Mouse (Mus musculus) heart, adult 8-10 months (tissue): ENCODE measurements around the gene G430095P16Rik. TPM values are rescaled to one million over a fixed set of nuclear protein-coding genes. Genes with fewer than 3 reads are reported as not detected.

Source experiments
- DNase-seq: peaks from one replicate; pipeline ENCODE4 v3.0.0; 2022; ENCODE audit warnings: low spot score
- total RNA-seq, 4 experiments: library from RNA; stranded (reverse); gene quantifications; 2 replicates each; pipeline ENCODE4 v1.2.4; 2022

The G430095P16Rik gene
- total RNA-seq = under 1 TPM in 1 of 4 experiments, not detected in 3; 0.66 TPM

GRCm38 (mm10) chr8:84722850-84723570 lies at the start of gene G430095P16Rik:
G430095P16Rik (plus strand) TSS chr8:84723007.
- peak; percentile 72 for DNase-seq

- DNase-seq = no peak
Observed at GRCm38 (mm10) chr8:84677305-84677704, 45.5 kb upstream of the G430095P16Rik start.

- DNase-seq = no peak
Observed at GRCm38 (mm10) chr8:84681476-84681875, 41.3 kb upstream of the G430095P16Rik start.

GRCm38 (mm10) chr8:84682257-84682656 lies 40.5 kb upstream of the G430095P16Rik start:
- no peak for DNase-seq

- DNase-seq = no peak
Observed at GRCm38 (mm10) chr8:84684537-84684936, 38.3 kb upstream of the G430095P16Rik start.

GRCm38 (mm10) chr8:84686191-84687002 lies 36.4 kb upstream of the G430095P16Rik start, which contains the start of gene Trmt1:
Trmt1 (plus strand) TSS chr8:84686307.
- no peak for DNase-seq

GRCm38 (mm10) chr8:84687003-84687704 lies 35.7 kb upstream of the G430095P16Rik start:
- no peak for DNase-seq

- peak; percentile 87 for DNase-seq
Observed at GRCm38 (mm10) chr8:84687705-84688100, 35.1 kb upstream of the G430095P16Rik start, which contains the start of gene Nacc1. Nacc1 (minus strand) TSS chr8:84687862.

GRCm38 (mm10) chr8:84689091-84689915 lies 33.5 kb upstream of the G430095P16Rik start:
- peak; percentile 97 for DNase-seq

- no peak for DNase-seq
Observed at GRCm38 (mm10) chr8:84693332-84693731, 29.5 kb upstream of the G430095P16Rik start.

GRCm38 (mm10) chr8:84695140-84695539 lies 27.7 kb upstream of the G430095P16Rik start:
- DNase-seq = no peak

- DNase-seq = no peak
Observed at GRCm38 (mm10) chr8:84697166-84698130, 25.4 kb upstream of the G430095P16Rik start.

- no peak for DNase-seq
Observed at GRCm38 (mm10) chr8:84698288-84698687, 24.5 kb upstream of the G430095P16Rik start.

GRCm38 (mm10) chr8:84698929-84699401 lies 23.8 kb upstream of the G430095P16Rik start:
- peak; percentile 85 for DNase-seq

GRCm38 (mm10) chr8:84699861-84700322 lies 22.9 kb upstream of the G430095P16Rik start:
- peak; percentile 89 for DNase-seq

- DNase-seq = no peak
Observed at GRCm38 (mm10) chr8:84700526-84700925, 22.3 kb upstream of the G430095P16Rik start.

GRCm38 (mm10) chr8:84700941-84701911 lies 21.6 kb upstream of the G430095P16Rik start, which contains the start of gene Lyl1:
Lyl1 (plus strand) TSS chr8:84701457.
- DNase-seq = peak; percentile 86

GRCm38 (mm10) chr8:84702561-84702960 lies 20.2 kb upstream of the G430095P16Rik start:
- no peak for DNase-seq
